Mouse (Mus musculus) testis, adult 2 months (tissue): ENCODE measurements around the gene Spata25. TPM values are rescaled to one million over a fixed set of nuclear protein-coding genes. Genes with fewer than 3 reads are reported as not detected.

Source experiments
- H3K27ac ChIP-seq: fragments of 200-500 bp; 2 replicates; pipeline ENCODE4 v1.5.1; 2012; ENCODE audit warnings: low read depth, low read length; ENCODE audit not compliant: control insufficient read depth, insufficient read depth
- H3K27me3 ChIP-seq: fragments of 200-500 bp; 2 replicates; pipeline ENCODE4 v1.6.1; 2012; ENCODE audit warnings: mild to moderate bottlenecking, low read length, moderate library complexity; ENCODE audit not compliant: control insufficient read depth, insufficient read depth
- H3K36me3 ChIP-seq: fragments of 200-500 bp; 2 replicates; pipeline ENCODE4 v1.6.1; 2012; ENCODE audit warnings: mild to moderate bottlenecking, low read length; ENCODE audit not compliant: control insufficient read depth, insufficient read depth
- H3K4me1 ChIP-seq: fragments of 200-500 bp; 2 replicates; pipeline ENCODE4 v1.6.1; 2012; ENCODE audit warnings: low read length; ENCODE audit not compliant: control insufficient read depth, insufficient read depth
- H3K4me3 ChIP-seq: fragments of 200-500 bp; 2 replicates; pipeline ENCODE4 v1.5.1; 2012; ENCODE audit warnings: low read depth, mild to moderate bottlenecking, low read length, moderate library complexity, mixed read lengths; ENCODE audit not compliant: control insufficient read depth
- CTCF ChIP-seq: fragments of 200-500 bp; IDR thresholded peaks from 2 replicates; pipeline ENCODE4 v1.5.1; 2012; ENCODE audit warnings: low read depth, mild to moderate bottlenecking, inconsistent platforms, low read length, moderate library complexity; ENCODE audit not compliant: control insufficient read depth, insufficient read depth, insufficient replicate concordance
- POLR2A ChIP-seq: fragments of 200-500 bp; IDR thresholded peaks from 2 replicates; pipeline ENCODE4 v1.6.1; 2012; ENCODE audit warnings: low read depth, mild to moderate bottlenecking, inconsistent platforms, low read length, moderate library complexity; ENCODE audit not compliant: control insufficient read depth
- polyA plus RNA-seq: library from polyadenylated mRNA; depleted of rRNA; stranded (reverse); fragments of >200 nt; gene quantifications from 2 replicates; pipeline ENCODE4 v1.2.3, GENCODE M21; 2012

Gene Spata25
- polyA plus RNA-seq, 1 experiment, result 154 TPM

DNA sequence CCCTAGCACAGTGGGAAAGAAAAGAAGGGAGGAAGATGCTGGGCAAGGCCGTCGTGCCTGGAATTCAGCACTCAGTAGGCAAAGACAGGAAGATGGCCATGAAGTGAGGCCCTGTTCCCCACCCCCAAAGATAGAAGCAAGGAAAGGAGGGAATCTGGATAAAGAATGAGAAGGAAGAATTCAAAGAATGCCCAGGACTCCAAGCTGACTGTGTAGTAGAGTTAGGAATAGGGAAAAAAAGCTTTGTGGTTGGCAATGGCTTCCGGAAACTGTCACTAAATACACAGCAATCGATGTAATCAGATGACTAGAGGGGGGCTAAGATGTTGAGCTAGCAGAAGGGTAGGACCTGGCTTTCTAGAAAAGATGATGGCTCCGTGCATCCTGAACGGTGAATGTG is 11.1 kb downstream of the Spata25 start:
- TF ChIP-seq POLR2A, result no peak
- no peak for TF ChIP-seq CTCF
- Histone ChIP-seq H3K36me3 (peaks cover 1% of the 10 kb centered on the region; the same call in 1 of the 2 replicates), H3K4me3 (no peak overlapping the region), H3K27me3 (no peaks in the 10 kb centered on the region), H3K27ac (no peak overlapping the region), H3K4me1 (no peaks in the 10 kb centered on the region)

DNA sequence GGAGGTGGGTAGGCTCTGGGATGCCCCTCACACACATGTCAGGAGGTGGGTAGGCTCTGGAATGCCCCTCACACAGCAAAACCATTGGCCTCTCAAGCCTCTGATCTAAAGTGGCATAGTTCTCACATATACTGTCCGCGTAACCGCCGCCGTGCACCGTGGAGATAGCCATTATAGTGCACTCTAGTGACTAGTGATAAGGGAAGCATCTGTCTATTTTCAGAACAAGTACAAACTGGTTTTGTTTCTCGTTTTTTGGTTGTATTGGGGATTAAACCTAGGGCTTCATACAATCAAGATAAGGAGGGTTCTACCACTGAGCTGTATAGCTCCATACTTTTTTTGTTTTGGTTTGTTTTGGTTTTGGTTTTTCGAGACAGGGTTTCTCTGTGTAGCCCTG is 12.5 kb downstream of the Spata25 start:
- Histone ChIP-seq H3K4me1 (no peaks in the 10 kb centered on the region), H3K27ac (no peak overlapping the region), H3K36me3 (peaks cover 1% of the 10 kb centered on the region; the same call in 1 of the 2 replicates), H3K27me3 (no peaks in the 10 kb centered on the region), H3K4me3 (no peak overlapping the region)
- no peak for TF ChIP-seq POLR2A

DNA sequence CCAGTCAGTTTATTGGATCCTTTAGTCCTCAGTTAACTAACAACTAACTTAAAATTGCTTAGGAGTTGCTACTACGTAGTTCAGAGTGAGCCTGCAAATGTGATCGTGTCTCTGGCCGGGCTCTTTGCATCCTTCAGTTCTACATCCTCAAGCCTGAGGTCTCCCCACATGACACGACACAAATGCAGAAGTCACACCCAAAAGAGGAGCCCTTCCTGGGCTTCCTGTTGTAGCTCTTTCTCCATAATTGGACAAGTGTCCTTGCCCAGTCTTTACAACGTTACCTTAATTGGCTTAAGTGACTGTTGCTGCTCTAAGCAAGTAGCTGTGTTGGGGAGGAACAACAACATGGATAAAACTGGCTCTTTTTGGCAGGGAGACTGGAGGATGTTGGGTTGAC is 13.0 kb downstream of the Spata25 start:
- TF ChIP-seq CTCF (no peak), POLR2A (no peak)
- Histone ChIP-seq H3K4me3 (no peak overlapping the region), H3K4me1 (no peaks in the 10 kb centered on the region), H3K36me3 (peaks cover 1% of the 10 kb centered on the region; the same call in 1 of the 2 replicates), H3K27me3 (no peaks in the 10 kb centered on the region), H3K27ac (no peak overlapping the region)

DNA sequence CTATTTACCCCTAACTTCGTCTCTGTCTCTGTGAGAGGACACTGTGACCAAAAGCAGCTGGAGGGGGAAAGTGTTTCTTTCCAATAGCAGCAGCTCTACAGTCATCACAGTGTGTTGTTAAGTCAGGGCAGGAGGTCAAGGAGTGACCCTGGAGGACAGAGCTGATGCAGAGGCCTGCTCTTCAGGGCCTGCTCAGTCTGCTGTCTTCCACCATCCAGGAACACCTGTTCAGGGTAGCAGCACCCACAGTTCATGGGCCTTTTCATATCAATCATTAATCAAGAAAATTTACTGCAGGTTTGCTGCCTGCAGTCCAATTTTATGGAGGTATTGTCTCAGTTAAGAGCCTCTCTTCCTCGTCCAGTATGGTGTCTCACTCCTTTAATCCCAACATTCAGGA is 14.8 kb downstream of the Spata25 start:
- H3K4me3 ChIP-seq, result peak overlapping the region; percentile 65
- no peaks in the 10 kb centered on the region for H3K4me1 ChIP-seq
- H3K36me3 ChIP-seq, result peaks cover 1% of the 10 kb centered on the region; the same call in 1 of the 2 replicates
- H3K27me3 ChIP-seq, result no peaks in the 10 kb centered on the region
- no peak for TF ChIP-seq POLR2A
- TF ChIP-seq CTCF, result no peak
- no peak overlapping the region for H3K27ac ChIP-seq

DNA sequence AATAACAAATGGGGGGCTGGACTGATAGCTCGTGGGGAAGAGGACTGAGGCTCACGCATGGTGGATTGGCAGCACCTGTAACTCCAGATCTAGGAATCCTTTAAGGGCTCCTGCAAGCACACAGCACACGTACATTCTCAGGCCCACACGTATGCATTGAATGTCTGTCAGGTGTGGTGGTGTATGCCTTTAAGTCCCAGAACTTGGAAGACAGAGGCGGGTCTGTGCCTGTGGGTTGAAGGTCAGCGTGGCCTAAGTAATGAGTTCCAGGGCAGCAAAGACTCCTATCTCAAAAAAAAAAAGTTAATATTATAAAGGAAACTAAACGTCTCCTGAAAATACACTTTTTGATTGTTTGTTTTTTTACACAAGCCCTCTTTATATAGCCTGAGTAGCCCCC is 21.7 kb downstream of the Spata25 start:
- no peak overlapping the region for H3K27ac ChIP-seq
- H3K27me3 ChIP-seq, result no peaks in the 10 kb centered on the region
- H3K36me3 ChIP-seq, result no peaks in the 10 kb centered on the region
- peak overlapping the region; percentile 30 for H3K4me3 ChIP-seq
- H3K4me1 ChIP-seq, result peaks cover 17% of the 10 kb centered on the region
- TF ChIP-seq POLR2A (no peak), CTCF (no peak)

DNA sequence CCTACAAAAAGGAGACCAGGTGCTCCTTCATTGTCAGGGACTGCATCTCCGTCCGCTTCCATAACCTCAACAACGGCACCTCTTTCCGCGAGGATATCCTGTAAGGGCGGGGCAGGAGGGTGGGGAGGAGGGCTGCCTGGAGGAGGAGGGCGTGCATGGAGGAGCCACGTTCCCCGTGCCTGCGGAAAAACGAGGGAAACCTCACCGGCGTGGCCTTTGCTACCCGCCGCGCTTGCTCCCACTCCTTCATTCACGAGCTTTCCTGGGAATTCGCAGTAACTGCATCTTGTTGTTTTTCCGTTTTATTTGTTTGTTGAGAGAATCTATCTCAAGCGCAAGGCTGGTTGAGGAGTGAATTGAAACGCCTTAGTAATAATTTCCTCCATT is 23.0 kb downstream of the Spata25 start:
- Histone ChIP-seq H3K4me1 (peaks cover 17% of the 10 kb centered on the region), H3K27ac (peak overlapping the region; percentile 95), H3K27me3 (no peaks in the 10 kb centered on the region), H3K36me3 (no peaks in the 10 kb centered on the region), H3K4me3 (peak overlapping the region; percentile 99)
- TF ChIP-seq POLR2A (no peak), CTCF (no peak)

DNA sequence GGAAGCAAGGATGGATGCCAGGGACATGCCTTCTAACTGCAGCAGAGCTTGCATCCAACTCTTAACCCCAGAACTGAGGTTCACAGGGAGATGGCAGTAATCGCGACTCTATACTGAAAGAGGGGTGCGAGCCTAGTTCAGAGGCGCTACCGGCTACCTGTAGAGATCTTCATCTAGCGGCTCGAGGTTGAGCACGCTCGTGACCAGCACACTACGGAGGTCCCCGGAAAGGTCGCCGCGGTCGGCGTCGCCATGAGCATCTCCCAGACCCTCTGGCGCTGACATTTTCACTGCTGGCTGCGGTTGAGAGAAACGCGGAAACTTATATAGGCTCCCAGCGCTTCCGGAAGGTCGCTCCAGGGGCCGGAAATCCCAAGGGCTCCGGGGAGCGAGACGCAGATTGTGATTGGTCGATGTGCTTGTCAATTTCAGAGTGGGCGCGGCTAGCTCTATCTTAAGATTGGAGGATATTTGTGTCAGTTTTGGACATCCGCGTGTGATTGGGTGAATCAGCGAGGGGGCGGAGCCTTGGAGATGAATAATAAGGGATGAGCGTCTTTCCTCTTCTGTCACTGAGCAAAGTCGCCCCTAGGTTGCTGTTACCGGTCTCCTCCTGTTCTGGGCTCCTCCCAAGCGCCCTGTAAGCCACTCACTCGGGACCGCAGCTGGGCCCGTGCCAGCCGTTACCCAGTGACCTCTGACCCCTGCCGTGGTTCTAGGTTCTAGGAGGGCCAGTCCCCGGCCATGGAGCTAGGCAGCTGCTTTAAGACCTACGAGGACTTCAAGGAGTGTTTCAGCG is 23.6 kb downstream of the Spata25 start, which contains the start of the genes Acot8 and Zswim3:
Acot8 (minus strand) TSS at position 350 of the 799 bp plus-strand sequence.
Zswim3 (plus strand) TSS at position 566 of the 799 bp plus-strand sequence.
- Histone ChIP-seq H3K36me3 (no peaks in the 10 kb centered on the region), H3K4me3 (peak within 1 kb of the TSS; percentile 99), H3K27ac (peak within 1 kb of the TSS; percentile 95), H3K27me3 (no peaks in the 10 kb centered on the region), H3K4me1 (peaks cover 17% of the 10 kb centered on the region)
- no peak for TF ChIP-seq CTCF
- TF ChIP-seq POLR2A, result peak; percentile 55
